ENCODE assay signal across 7 mouse cellular contexts in genomic region chr6:122560427-122560826, GRCm38 (mm10). TPM values are rescaled to one million over a fixed set of nuclear protein-coding genes. Genes with fewer than 3 reads are reported as not detected.
DNase-seq lines count a peak whose midpoint lies in the region; ATAC-seq lines count a peak whose summit lies in the region.

No protein-coding gene starts in this region.

- no peak overlapping the region for H3K9ac ChIP-seq in intestine, embryonic 15.5 days
- H3K9ac ChIP-seq in midbrain, embryonic 11.5 days (ENCODE audit: low read length): no peak overlapping the region

- H3K27ac ChIP-seq in intestine, embryonic 15.5 days: no peak overlapping the region
- H3K27ac ChIP-seq in midbrain, embryonic 11.5 days (ENCODE audit: low read depth, low read length): no peak overlapping the region

- no peaks in the 10 kb centered on the region for H3K4me1 ChIP-seq in intestine, embryonic 15.5 days (replicated peaks)
- H3K4me1 ChIP-seq in midbrain, embryonic 11.5 days (ENCODE audit: control insufficient read depth, insufficient read depth, low read length): no peaks in the 10 kb centered on the region

- peak overlapping the region; percentile 51 for H3K4me2 ChIP-seq in intestine, embryonic 15.5 days (replicated peaks)
- H3K4me2 ChIP-seq in midbrain, embryonic 11.5 days: peak overlapping the region; percentile 25; the same call in 1 of the 2 replicates

- peak; percentile 13; the same call in 1 of the 2 replicates for ATAC-seq in intestine, embryonic 15.5 days
- ATAC-seq in midbrain, embryonic 11.5 days (ENCODE audit: low FRiP score): peak; percentile 47

- H3K36me3 ChIP-seq in intestine, embryonic 15.5 days: no peaks in the 10 kb centered on the region
- H3K36me3 ChIP-seq in midbrain, embryonic 11.5 days (ENCODE audit: control insufficient read depth, insufficient read depth, low read length): no peaks in the 10 kb centered on the region

- WGBS in intestine, embryonic 15.5 days: 13% methylated on average over 14 of the region's 17 CpGs
- 12% methylated on average over 17 of the region's 17 CpGs for WGBS in midbrain, embryonic 11.5 days

- DNase-seq in adrenal gland, adult 8-10 months: peak; percentile 33
- DNase-seq in embryo, embryonic 11 days: peak; percentile 89
- peak; percentile 49 to 57 for DNase-seq in gastrocnemius, postnatal 36 days
- DNase-seq in left cerebral cortex, postnatal 25 days (ENCODE audit: low spot score in 2 of 2): peak; percentile 56 to 71
- peak; percentile 98 for DNase-seq in midbrain, embryonic 11.5 days (ENCODE audit: low spot score, missing footprints)
- DNase-seq in right cerebral cortex, postnatal 4 days: peak; percentile 79

- no peaks in the 10 kb centered on the region for H3K9me3 ChIP-seq in intestine, embryonic 15.5 days
- no peaks in the 10 kb centered on the region for H3K9me3 ChIP-seq in midbrain, embryonic 11.5 days (ENCODE audit: control insufficient read depth, low read length)

- H3K27me3 ChIP-seq in intestine, embryonic 15.5 days (replicated peaks): 0 out of 2 replicates have a peak, but pooled peaks cover 3% of the 10 kb centered on the region
- no peaks in the 10 kb centered on the region for H3K27me3 ChIP-seq in midbrain, embryonic 11.5 days (ENCODE audit: control insufficient read depth, insufficient read depth, low read length)

- H3K4me3 ChIP-seq in intestine, embryonic 15.5 days (replicated peaks): no peak overlapping the region
- H3K4me3 ChIP-seq in midbrain, embryonic 11.5 days (ENCODE audit: low read depth, low read length): no peak overlapping the region

- intact Hi-C loops in gastrocnemius, postnatal 36 days (cut with DNase I): loop anchor here (5.0 kb wide), 1 partner anchor 63 kb away; the partner anchor contains the start of gene Rimklb
- intact Hi-C loops in left cerebral cortex, postnatal 25 days (cut with DNase I): loop anchor here (5.0 kb wide), 2 partner anchors 33 to 63 kb away; partner anchors contain the start of gene Rimklb

RNA-seq across cellular contexts. Expression of gene Aicda, which starts 6.8 kb away (rescaled TPM):
- total RNA-seq in adrenal gland, adult 8-10 months (2022): not detected
- total RNA-seq in gastrocnemius, postnatal 36 days (2021): not detected
- not detected in 2 replicates for polyA plus RNA-seq in intestine, embryonic 15.5 days (2015; fragmentation: Nextera tagmentation; extraction: Ambion mirVana)
- total RNA-seq in left cerebral cortex, postnatal 25 days (2021): not detected
- polyA plus RNA-seq in midbrain, embryonic 11.5 days (2014; fragmentation: Nextera tagmentation; extraction: Ambion mirVana): not detected in 2 replicates

RNA-seq across cellular contexts. Expression of gene Apobec1, which starts 41.8 kb away (rescaled TPM):
- 10 to 100 TPM; 13.4 to 29.5 (median 19.3) TPM for total RNA-seq in adrenal gland, adult 8-10 months (2022)
- 1 to 10 TPM; 2.1 TPM for total RNA-seq in gastrocnemius, postnatal 36 days (2021)
- polyA plus RNA-seq in intestine, embryonic 15.5 days (2015; fragmentation: Nextera tagmentation; extraction: Ambion mirVana): 6.3 and 7.6 TPM in 2 replicates
- total RNA-seq in left cerebral cortex, postnatal 25 days (2021): 1 to 10 TPM; 1.0 to 1.4 TPM
- polyA plus RNA-seq in midbrain, embryonic 11.5 days (2014; fragmentation: Nextera tagmentation; extraction: Ambion mirVana): 2.0 and 2.5 TPM in 2 replicates

RNA-seq across cellular contexts. Expression of gene Gdf3, which starts 49.5 kb away (rescaled TPM):
- total RNA-seq in adrenal gland, adult 8-10 months (2022): under 1 TPM; 0.14 to 0.48 (median 0.24) TPM
- total RNA-seq in gastrocnemius, postnatal 36 days (2021): not detected
- polyA plus RNA-seq in intestine, embryonic 15.5 days (2015; fragmentation: Nextera tagmentation; extraction: Ambion mirVana): 0.10 and 0.18 TPM in 2 replicates
- not detected for total RNA-seq in left cerebral cortex, postnatal 25 days (2021)
- polyA plus RNA-seq in midbrain, embryonic 11.5 days (2014; fragmentation: Nextera tagmentation; extraction: Ambion mirVana): 0.05 TPM in 1 of 2 replicates, not detected in the other

RNA-seq across cellular contexts. Expression of gene Mfap5, which starts 54.8 kb away (rescaled TPM):
- 10 to 100 TPM in 2 of 4 experiments, 1 to 10 TPM in 2; 7.4 to 14.4 (median 10.0) TPM for total RNA-seq in adrenal gland, adult 8-10 months (2022)
- 10 to 100 TPM; 36.4 to 38.2 TPM for total RNA-seq in gastrocnemius, postnatal 36 days (2021)
- 8.8 and 9.9 TPM in 2 replicates for polyA plus RNA-seq in intestine, embryonic 15.5 days (2015; fragmentation: Nextera tagmentation; extraction: Ambion mirVana)
- total RNA-seq in left cerebral cortex, postnatal 25 days (2021): 1 to 10 TPM in 1 of 2 experiments, under 1 TPM in 1; 0.32 to 1.2 TPM
- 0.75 and 0.77 TPM in 2 replicates for polyA plus RNA-seq in midbrain, embryonic 11.5 days (2014; fragmentation: Nextera tagmentation; extraction: Ambion mirVana)

Comparison
In these comparisons a context has a peak if more than half of its experiments do, and no peak if none do; other contexts are left out.
1. DNase-seq: peak in every context shown above with its lines; median percentile 98 in midbrain, embryonic 11.5 days; 89 in embryo, embryonic 11 days; 79 in right cerebral cortex, postnatal 4 days; 64 in left cerebral cortex, postnatal 25 days; 53 in gastrocnemius, postnatal 36 days; 33 in adrenal gland, adult 8-10 months.
2. RNA of gene Apobec1, which starts 41.8 kb away (total RNA-seq): 13.4 to 29.5 TPM in adrenal gland, adult 8-10 months; 2.1 TPM in gastrocnemius, postnatal 36 days and 1.0 to 1.4 TPM in left cerebral cortex, postnatal 25 days; every median in the first group is over 4 times any median in the second.